Mouse (Mus musculus) large intestine, adult 2 months (tissue): ENCODE measurements at regions not wholly inside any gene's neighbourhood (a gene's known extent, or its start where the extent isn't known, plus 50 kb on each side); places are given as distances from the start of the nearest gene placed in this dataset.
"Not testable (repeated sequence)": the region's sequence is repeated elsewhere in the genome, so short reads cannot be mapped to it uniquely, and the experiment has no call there.

Source experiments
- DNase-seq: peaks from one replicate; pipeline ENCODE4 v3.0.0-alpha.2; 2012; ENCODE audit warnings: low read depth, low spot score
- WGBS: fragments of 180-500 bp; shearing (Covaris S2); methylation state at CpG from one replicate; pipeline ENCODE4 v1.1.7; 2018; 5-methylcytosine and 5-hydroxymethylcytosine counted together

DNA sequence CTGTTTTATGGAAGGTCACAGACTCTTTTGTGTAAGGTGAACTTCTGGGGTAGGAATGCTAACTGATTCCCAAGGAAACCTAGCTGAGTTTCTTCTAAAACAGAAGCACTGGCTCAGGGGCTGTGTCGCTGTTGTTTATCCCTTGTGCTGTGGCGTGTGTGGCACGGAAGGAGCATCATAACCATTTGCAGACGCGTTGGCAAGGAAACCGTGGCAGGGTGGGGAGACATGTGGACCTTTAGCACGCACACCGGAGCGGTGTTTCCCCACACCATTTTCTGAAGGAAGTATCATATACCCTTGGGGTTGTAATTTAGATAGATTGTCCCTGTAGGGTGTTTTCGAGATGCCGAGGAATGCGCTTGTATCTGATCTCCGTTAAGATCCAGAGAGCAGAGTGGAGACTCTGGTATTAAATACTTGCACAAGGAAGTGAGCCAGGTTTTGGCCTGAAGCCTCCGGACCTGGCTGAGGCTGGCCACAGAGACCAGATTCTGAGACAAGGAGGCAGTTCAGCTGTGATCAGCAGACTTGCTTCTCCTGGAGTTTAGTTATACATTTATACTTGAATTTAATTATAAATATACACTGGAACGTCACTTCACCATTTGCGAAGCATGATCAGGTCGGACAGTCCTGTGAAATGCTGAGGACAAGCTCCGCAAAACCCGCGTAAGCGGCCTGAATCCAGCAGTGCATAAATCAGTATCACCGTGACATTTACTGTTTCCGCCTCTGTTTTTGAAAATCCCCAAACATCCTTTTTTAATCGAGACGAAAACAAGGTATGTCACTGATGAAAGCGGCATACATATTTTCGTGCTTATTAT, 84.5 kb upstream of the Adgrl2 start:
- DNase-seq, result no peak
- 69% methylated on average over 27 of the region's 27 CpGs for WGBS

GRCm38 (mm10) chr3:149070201-149070600, 79.8 kb upstream of the Adgrl2 start:
- WGBS, result 62% methylated on average over 7 of the region's 7 CpGs
- no peak for DNase-seq

DNA sequence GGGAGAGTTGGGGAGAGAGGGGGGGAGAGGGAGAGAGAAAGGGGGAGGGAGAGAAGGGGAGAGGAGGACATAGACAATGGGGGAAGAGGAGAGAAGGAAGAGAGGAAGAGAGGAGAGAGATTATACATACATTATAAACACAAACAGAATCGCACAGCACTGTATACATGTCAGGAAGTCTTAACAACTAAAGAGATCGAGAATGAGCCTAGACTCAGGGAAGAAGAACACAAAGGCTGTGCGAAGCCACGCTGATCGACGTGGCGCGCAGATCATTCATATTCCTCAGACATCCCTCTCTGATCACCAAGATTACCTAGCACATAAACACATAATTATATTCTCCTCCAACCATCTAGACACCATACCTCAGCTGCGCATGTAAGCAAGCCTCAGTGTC, 79.1 kb upstream of the Adgrl2 start:
- DNase-seq, result no peak
- 87% methylated on average over 9 of the region's 9 CpGs for WGBS

GRCm38 (mm10) chr3:149068821-149069220, 78.5 kb upstream of the Adgrl2 start:
- no peak for DNase-seq
- WGBS, result 75% methylated on average over 7 of the region's 7 CpGs

DNA sequence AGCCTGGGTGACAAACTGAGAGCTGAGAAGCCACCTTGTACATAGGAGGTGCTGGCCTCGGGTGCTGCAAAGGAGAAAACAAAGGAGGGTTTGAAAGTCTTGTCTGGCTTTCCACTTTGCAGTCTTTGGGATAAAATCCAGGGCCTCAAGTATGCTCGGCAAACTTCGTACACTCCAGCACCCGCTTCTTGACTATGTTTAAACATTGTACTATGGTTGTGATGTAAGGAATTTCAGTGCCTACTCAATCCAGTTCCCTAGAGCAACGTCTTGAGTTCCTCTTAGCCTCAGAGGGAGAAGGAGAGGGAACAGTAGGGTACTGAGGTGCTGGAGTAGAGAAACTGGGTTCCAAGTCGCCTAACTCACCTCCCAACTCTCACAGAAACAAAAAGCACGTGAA, 77.4 kb upstream of the Adgrl2 start:
- no peak for DNase-seq
- WGBS, result 72% methylated on average over 7 of the region's 7 CpGs

- no peak for DNase-seq
- 43% methylated on average over 12 of the region's 12 CpGs for WGBS
Observed at GRCm38 (mm10) chr3:149055077-149055476, 64.7 kb upstream of the Adgrl2 start.

GRCm38 (mm10) chr3:149052295-149052902, 62.0 kb upstream of the Adgrl2 start:
- not testable (repeated sequence) for DNase-seq

DNA sequence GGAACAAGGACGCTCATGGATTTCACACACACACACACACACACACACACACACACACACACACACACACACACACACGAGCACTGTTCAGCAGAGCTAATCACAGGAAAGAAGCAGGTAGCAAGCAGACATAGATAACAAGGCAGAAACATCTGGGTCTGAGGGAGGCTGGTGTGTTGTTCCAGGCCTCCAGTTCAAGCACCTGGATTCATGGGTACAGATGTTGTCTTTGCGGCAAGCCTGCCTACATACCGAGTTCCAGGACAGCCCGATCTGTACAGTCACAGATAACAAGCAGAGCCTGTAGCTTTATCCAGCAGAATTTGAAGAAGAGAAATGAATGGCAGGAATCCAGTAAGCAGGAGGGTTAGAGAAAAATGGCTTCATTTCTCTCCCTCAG, 55.0 kb upstream of the Adgrl2 start:
- no peak for DNase-seq
- WGBS, result 91% methylated on average over 5 of the region's 5 CpGs

More at GRCm38 (mm10) chr3:149052295-149052902, 62.0 kb upstream of the Adgrl2 start:
- 97% methylated on average over 1 of the region's 1 CpGs for WGBS

- 89% methylated on average over 4 of the region's 4 CpGs for WGBS
- no peak for DNase-seq
Observed at GRCm38 (mm10) chr3:149043901-149044300, 53.5 kb upstream of the Adgrl2 start.

DNA sequence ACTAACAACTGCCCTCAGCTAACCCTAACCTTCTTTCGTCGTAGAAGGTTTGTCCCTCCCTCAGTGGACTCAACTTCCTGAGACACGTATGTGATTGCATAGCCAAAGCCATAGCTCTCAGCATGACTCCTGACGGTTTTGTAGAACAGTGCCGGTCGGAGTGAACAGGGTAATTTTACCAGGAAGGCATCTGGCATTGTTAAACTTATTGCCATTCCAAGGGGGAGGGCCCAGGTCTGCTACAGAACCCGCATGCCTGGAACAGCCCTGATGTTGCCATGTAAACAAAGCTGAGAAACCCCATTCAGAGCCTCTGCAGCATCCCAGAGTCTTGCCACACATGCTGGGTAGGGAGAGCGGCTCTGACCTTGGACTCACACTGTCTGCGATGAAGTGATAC, 52.2 kb upstream of the Adgrl2 start:
- no peak for DNase-seq
- WGBS, result 46% methylated on average over 9 of the region's 9 CpGs

DNA sequence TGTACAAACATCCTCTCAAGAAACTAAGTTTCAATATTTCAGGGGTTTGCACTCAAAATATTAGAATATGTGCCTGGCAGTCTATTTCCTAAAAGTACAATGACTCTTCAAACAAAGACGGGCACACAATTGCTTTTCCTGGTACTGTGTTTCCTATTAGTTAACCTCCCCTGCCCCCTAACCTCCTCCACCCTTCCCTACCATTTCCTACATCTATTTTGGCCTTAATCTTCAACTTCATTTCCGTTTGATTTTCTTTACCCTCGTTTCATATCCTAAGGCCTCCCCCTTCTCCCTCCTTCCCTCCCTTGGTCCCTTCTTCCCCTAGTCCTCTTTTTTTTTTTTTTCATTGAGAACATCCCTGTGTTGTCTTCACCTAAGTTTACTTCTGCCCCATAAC, 50.8 kb upstream of the Adgrl2 start:
- WGBS, result 49% methylated on average over 3 of the region's 3 CpGs
- DNase-seq, result no peak
